Mouse (Mus musculus): ENCODE measurements at regions not wholly inside any gene's neighbourhood (a gene's known extent, or its start where the extent isn't known, plus 50 kb on each side); places are given as distances from the start of the nearest gene placed in this dataset.
A peak's percentile ranks its signal among the peaks of the same experiment; 100 is the strongest.

- no peak overlapping the region for H3K4me2 ChIP-seq (ENCODE audit: low read depth)
- no peak overlapping the region for H3K4me3 ChIP-seq (ENCODE audit: low read depth, low read length)
- no peaks in the 10 kb centered on the region for H3K4me1 ChIP-seq (ENCODE audit: insufficient read depth)
- no peaks in the 10 kb centered on the region for H3K27me3 ChIP-seq (ENCODE audit: insufficient read depth, low read length)
- H3K9me3 ChIP-seq (ENCODE audit: low read length), result no peaks in the 10 kb centered on the region
- ATAC-seq (no peak), DNase-seq (no peak)
- no peaks in the 10 kb centered on the region for H3K36me3 ChIP-seq (ENCODE audit: insufficient read depth)
- no peak overlapping the region for H3K9ac ChIP-seq
- 91% methylated on average over 7 of the region's 7 CpGs for WGBS
- TF ChIP-seq CTCF (IDR thresholded peaks at IDR 0.05; ENCODE audit: low read depth), result no peak
- no peak overlapping the region for H3K27ac ChIP-seq (ENCODE audit: low read depth, low read length)
Observed at GRCm38 (mm10) chr15:9839681-9840080, 91.0 kb upstream of the Spef2 start.

DNA sequence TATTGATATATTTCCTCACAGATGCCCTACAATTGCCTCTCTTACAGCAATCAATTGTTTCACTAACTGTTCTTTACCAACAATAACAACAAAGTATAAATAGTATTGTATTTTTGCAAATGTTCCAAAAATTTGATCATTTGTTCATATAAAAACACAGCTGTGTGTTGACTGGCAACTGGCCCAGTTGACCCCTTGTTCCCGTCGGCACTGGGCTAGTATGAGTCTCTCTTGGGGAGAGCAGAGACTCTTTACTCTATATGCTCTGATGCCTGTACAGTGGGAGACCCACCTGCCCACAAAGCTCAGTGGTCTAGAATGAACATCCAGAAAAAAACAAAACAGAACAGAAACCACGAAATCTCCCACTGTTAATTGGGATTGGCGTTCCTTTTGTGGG lies 86.4 kb upstream of the Spef2 start:
- Histone ChIP-seq H3K36me3 (ENCODE audit: insufficient read depth) (no peaks in the 10 kb centered on the region), H3K27me3 (ENCODE audit: insufficient read depth, low read length) (no peaks in the 10 kb centered on the region), H3K4me2 (ENCODE audit: low read depth) (no peak overlapping the region), H3K27ac (ENCODE audit: low read depth, low read length) (no peak overlapping the region), H3K4me1 (ENCODE audit: insufficient read depth) (no peaks in the 10 kb centered on the region), H3K4me3 (ENCODE audit: low read depth, low read length) (no peak overlapping the region), H3K9ac (no peak overlapping the region), H3K9me3 (ENCODE audit: low read length) (no peaks in the 10 kb centered on the region)
- no peak for ATAC-seq
- 72% methylated on average over 4 of the region's 4 CpGs for WGBS
- peak; percentile 1 for DNase-seq
- TF ChIP-seq CTCF (IDR thresholded peaks at IDR 0.05; ENCODE audit: low read depth), result no peak

DNA sequence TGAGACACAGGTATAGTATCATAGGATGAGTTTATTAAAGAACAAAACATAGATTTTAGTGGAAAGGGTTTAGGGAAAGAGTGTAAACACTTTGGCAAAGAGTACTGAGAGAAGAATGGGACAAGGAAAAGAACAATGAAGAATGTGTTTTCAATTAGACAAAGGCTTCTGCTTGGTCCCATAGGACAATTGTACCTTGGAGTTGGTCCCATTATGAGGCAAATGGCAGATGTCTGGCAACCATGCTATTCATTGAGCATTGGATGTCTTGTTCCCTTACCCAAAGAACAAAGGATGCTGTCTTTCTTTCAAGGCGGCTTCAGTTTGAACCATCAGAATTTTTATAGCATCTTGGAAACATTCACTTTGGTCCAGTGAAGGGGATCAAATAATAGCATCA lies 55.8 kb upstream of the Spef2 start:
- no peak for DNase-seq
- no peak for ATAC-seq

More for the DNA sequence above, 55.8 kb upstream of the Spef2 start:
- 83% methylated on average over 1 of the region's 1 CpGs for WGBS
- no peaks in the 10 kb centered on the region for H3K36me3 ChIP-seq (ENCODE audit: insufficient read depth)
- H3K9me3 ChIP-seq (ENCODE audit: low read length), result no peaks in the 10 kb centered on the region
- no peak overlapping the region for H3K4me3 ChIP-seq (ENCODE audit: low read depth, low read length)
- no peaks in the 10 kb centered on the region for H3K27me3 ChIP-seq (ENCODE audit: insufficient read depth, low read length)
- no peaks in the 10 kb centered on the region for H3K4me1 ChIP-seq (ENCODE audit: insufficient read depth)
- no peak for TF ChIP-seq CTCF (IDR thresholded peaks at IDR 0.05; ENCODE audit: low read depth)
- no peak overlapping the region for H3K9ac ChIP-seq
- no peak overlapping the region for H3K27ac ChIP-seq (ENCODE audit: low read depth, low read length)
- H3K4me2 ChIP-seq (ENCODE audit: low read depth), result no peak overlapping the region

All from forebrain, postnatal 0 days (tissue).